Mouse (Mus musculus): ENCODE measurements around the gene Zfp420.
"Not testable (repeated sequence)": the region's sequence is repeated elsewhere in the genome, so short reads cannot be mapped to it uniquely, and the experiment has no call there.

Gene Zfp420

DNA sequence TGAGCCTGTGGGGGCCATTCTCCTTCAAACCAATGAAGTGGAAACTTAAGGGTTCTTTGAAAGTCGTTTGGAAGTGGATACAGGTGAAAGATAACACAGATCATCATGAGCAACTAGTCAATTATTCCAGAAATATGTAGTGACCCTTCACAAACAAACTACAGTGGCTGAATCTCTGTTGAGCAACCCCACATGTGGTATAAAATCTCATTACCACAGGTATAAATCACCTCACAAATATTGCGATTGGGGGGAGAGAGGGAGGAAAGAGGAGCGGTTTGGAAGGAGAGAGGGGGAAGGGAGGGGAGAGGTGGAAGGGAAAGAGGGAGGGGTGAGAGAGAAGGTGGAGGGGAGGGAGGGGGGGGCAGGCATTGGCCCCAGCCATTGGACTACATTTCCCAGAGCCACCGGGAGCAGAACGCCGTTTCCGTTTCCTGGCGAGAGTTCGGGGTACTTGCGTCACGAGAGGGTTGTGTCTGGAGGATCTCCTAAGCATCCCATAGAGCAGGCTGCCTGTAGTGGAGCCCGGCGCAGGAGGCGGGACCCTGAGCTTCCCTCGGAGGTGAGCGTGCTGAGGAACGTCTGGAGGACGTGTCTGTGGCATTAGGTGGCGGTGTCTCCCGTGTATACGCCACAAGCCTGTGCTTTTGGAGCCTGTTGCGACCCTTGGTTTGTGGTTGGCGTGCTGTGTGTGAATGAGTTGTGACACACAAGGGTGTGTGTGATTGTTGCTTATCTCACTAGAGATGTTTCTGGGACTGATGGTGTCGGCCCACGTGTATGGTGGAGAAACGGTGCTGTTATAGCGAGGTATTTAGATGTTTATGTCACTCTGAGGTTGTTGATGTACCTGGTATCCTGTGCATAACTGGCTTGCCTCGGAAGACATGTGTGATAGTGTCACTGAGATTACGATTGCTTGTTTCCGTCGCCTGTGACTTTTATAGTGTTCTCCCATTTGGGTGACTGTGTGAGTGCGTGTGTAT, at the start of gene Zfp420:
Zfp420 (plus strand) TSS at position 448 of the 986 bp plus-strand sequence.
- peak; percentile 28 to 78 for DNase-seq (ENCODE audit: low spot score in 2 of 2)

DNA sequence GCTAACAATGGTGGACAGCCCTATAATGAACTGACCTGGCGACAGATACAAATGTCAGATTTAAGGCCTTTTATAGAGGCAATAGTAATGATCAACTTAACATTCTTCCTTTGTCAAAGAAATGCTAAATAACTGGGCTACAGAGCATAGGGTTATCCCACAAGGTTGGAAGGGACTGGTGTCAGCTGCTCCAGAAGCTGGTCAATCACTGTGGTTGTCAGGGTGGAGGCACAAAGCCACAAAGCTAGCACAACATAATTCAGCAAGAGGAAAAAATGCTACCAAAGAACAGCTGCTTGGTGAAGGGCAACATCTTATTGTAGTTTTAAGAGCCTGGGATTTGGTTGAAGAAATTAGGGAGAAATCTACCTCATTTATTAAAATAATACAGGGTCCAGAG, 47.5 kb upstream of the Zfp420 start:
- DNase-seq (ENCODE audit: low spot score in 2 of 2): no peak

GRCm38 (mm10) chr7:29814381-29814780, 45.4 kb upstream of the Zfp420 start:
- DNase-seq (ENCODE audit: low spot score in 2 of 2): no peak

DNA sequence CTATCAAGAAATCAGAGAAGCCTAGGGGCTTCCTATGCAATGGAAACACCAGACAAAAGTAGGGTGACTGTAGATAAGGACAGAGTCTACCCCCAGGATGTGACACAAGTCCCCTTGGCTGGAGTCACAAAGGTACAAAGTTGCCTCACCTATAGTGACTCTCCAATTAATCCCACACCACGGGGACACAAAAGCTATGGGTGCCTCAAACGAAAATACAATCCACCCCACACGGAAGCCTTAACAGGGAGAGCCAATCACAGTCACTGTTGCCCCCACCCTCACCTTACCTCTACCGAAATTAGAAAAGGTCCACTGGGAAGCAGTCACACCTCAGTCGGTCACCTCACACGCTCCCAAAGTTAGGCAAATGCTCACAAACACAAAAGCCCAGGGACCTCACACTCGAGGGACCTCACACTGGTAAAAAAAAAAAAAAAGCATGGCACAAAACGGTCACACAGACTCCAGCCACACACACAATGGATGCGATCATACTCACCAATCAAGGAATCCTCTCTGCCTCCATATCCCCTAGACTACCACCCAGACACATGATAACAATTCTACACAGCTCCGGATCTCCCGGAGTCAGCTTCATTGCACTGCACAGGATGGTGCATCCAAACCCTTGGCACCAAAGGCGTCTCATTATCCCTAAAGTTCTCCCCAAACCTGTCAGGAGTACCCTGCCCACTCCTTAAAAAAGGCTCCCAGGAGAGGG, 44.6 kb upstream of the Zfp420 start:
- DNase-seq (ENCODE audit: low spot score in 2 of 2): no peak

DNA sequence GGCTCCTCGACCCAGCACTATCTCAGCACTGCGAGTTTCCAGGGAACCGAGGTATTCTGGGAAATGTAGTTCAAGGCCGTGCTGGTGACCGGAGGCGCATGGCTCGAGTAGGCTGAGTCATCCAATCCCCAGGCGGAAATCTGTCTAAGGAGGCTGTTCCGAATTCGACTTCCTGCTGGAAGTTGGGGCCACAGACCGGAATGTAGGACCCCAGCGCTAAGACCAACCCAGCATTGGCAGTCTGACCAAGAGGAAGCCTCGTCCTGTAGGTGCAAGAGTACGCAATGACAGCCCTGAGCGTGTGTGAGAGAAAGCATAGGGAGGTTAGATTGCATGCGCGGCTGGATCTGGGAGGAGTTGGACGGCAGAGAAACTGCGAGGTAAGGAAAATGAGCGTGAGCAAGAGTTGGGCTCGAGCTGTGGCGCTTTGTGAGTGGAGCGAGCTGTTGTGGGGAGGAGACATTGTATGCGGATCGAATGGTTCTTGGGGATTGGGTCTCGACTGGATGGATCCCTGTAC, 43.8 kb upstream of the Zfp420 start, which contains the start of gene Zfp790:
Zfp790 (plus strand) TSS at position 205 of the 520 bp plus-strand sequence.
- peak; percentile 64 to 83 for DNase-seq (ENCODE audit: low spot score in 2 of 2)

DNA sequence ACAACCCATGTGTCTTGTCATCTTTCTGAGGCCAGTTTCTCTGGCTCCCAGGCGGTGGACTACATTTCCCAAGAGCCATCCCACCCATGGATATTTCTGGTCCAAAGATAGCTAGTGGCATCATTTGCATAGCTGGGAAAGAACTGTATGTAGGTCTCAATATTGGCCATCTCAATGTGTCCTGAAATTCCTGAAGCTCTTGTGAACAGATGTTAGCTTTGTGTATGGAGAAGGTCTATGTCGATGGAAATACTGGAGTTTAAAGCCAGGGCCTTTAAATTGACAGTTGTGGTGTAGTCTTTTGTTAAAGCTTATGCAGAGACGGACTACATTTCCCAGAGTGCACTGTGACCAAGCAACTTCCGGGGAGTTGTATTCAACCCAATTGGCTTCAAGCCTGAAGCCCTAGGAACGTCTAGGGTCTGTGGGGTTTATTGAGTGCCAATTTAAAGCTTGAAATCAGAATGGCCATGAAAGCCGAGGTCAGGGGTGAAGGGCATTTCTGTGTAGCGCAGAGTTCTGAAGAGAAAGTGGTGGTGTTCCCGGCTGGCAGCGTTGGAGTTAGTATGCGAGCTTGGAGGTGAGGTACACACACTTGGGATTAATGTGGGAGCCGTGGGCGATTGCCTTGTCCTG, 41.0 kb upstream of the Zfp420 start:
- DNase-seq (ENCODE audit: low spot score in 2 of 2): peak; percentile 51 to 82

GRCm38 (mm10) chr7:29828001-29828400, 31.8 kb upstream of the Zfp420 start:
- no peak for DNase-seq (ENCODE audit: low spot score in 2 of 2)

DNA sequence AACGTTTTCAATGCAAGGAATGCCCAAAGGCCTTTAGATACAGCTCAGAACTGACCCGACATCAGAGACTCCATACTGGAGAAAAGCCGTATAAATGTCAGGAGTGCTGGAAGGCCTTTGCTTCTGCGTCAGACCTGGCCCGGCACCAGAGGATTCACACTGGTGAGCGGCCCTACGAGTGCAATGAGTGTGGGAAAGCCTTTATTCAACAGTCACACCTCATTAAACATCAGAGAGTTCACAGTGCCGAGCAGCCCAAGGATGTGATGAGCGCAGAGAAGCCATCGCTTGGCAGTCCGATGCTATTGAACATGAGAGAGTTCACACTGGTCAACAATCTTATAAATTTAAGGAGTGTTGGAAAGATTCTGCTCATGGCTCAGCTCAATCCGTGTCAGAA, 30.0 kb upstream of the Zfp420 start:
- DNase-seq (ENCODE audit: low spot score in 2 of 2): no peak

- DNase-seq (ENCODE audit: low spot score in 2 of 2): no peak
Observed at GRCm38 (mm10) chr7:29836816-29837215, 23.0 kb upstream of the Zfp420 start.

- no peak for DNase-seq (ENCODE audit: low spot score in 2 of 2)
Observed at GRCm38 (mm10) chr7:29839256-29839655, 20.5 kb upstream of the Zfp420 start.

DNA sequence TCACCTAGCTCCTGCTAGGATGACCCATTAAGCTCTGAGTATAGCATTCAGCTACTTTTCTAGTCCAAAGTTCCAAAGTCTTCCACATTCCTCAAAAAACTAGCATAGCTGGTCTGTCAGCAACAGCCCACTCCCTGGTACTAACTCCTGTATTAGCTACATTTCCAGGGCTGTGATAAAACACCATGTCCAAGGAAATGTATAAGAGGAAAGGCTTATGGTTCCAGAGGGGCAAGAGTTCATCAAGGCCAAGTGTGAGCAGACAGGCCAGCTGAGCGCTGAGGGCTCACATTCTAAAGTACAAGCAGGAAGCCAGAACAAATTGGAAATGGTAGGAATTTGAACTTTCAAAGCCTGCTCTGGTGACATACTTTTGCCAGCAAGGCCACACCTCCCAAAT, 17.7 kb upstream of the Zfp420 start:
- no peak for DNase-seq (ENCODE audit: low spot score in 2 of 2)

GRCm38 (mm10) chr7:29844616-29845015, 15.2 kb upstream of the Zfp420 start:
- no peak for DNase-seq (ENCODE audit: low spot score in 2 of 2)

DNA sequence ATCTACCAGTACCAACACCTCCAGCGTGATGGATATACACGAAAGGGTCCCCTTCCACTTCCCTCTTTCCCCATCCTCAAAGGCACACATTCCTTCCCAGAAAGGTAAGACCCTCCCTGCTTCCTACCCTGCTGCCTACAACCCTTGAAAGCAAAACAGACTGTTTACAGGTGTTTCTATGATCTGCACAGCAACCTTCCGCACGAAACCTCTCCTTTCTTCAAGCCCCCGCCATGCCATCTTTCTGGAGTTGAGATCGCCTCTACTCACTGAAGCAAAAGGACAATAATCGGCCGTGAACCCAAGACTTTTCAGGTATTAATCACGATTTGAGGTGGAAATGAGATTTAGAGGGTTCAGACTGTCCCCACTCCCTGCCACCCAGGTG, 7.0 kb upstream of the Zfp420 start:
- no peak for DNase-seq (ENCODE audit: low spot score in 2 of 2)

- peak; percentile 62 to 85 for DNase-seq (ENCODE audit: low spot score in 2 of 2)
Observed at GRCm38 (mm10) chr7:29853219-29853842, 6.4 kb upstream of the Zfp420 start, which contains the start of gene Zfp940. TSS of gene Zfp940 (minus strand) at chr7:29853669.

- DNase-seq (ENCODE audit: low spot score in 2 of 2): no peak
Observed at GRCm38 (mm10) chr7:29861660-29862059, 1.9 kb downstream of the Zfp420 start.

DNA sequence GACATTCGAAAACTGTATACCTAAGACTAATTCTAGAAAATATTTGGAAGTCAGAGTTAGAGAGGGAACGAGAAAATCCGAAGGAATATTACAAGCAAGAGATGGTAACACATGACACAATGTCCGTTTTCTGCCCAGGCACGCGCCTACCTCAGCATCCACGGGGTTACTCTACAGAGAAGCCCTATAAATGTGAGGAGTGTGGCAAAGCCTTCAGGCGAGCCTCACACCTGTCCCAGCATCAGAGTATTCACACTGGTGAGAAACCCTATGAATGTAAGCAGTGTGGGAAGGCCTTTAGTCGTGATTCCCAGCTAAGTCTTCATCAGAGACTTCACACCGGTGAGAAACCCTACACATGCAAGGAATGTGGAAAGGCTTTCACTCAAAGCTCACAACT, 14.5 kb downstream of the Zfp420 start:
- no peak for DNase-seq (ENCODE audit: low spot score in 2 of 2)

DNA sequence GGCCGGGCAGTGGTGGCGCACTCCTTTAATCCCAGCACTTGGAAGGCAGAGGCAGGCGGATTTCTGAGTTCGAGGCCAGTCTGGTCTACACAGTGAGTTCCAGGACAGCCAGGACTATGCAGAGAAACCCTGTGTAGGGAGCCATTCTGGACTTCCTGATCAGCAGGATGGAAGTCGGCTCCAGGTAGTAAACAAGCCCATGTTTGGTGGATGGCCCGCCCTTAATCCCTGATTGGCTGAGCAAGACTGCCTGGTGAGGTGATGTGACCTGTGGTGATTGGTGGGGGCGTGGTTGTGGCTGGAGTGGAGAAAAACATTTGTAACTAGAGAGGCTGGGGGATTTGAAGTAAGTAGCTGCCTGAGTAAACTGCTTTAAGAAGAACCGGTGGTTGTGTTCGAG, 17.8 kb downstream of the Zfp420 start:
- DNase-seq (ENCODE audit: low spot score in 2 of 2): not testable (repeated sequence)

GRCm38 (mm10) chr7:29880056-29880455, 20.3 kb downstream of the Zfp420 start:
- DNase-seq (ENCODE audit: low spot score in 2 of 2): no peak

- DNase-seq (ENCODE audit: low spot score in 2 of 2): no peak
Observed at GRCm38 (mm10) chr7:29880916-29881315, 21.1 kb downstream of the Zfp420 start.

GRCm38 (mm10) chr7:29890501-29890900, 30.7 kb downstream of the Zfp420 start:
- no peak for DNase-seq (ENCODE audit: low spot score in 2 of 2)

DNA sequence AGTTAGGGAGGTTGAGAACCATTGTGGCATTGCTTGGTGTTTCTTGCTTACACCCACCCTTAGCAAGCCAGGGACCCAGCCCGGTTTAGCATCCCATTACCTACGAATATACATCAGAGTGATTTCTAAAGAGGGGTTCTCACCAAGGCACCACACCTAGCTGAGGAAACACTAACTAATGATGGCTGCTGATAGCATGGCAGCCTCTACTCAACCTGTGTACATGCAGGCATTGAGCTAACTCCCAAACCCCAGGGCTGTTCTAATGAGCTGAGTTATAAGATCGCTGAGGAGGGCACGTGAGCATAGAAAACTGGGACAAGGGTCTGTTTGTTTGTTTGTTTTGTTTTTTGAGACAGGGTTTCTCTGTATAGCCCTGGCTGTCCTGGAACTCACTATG, 33.0 kb downstream of the Zfp420 start:
- no peak for DNase-seq (ENCODE audit: low spot score in 2 of 2)
